Mouse (Mus musculus) stomach, postnatal 0 days (tissue): ENCODE measurements around the gene Smg1.

Experiments
- CTCF ChIP-seq: IDR thresholded peaks from 2 replicates; pipeline ENCODE4 v1.5.1; 2016; ENCODE audit warnings: antibody characterized with exemption, low read depth, mild to moderate bottlenecking, moderate library complexity
- EP300 ChIP-seq: optimal IDR thresholded peaks from 2 replicates; pipeline ENCODE3; 2016; ENCODE audit warnings: antibody characterized with exemption

- TF ChIP-seq CTCF: no peak
- TF ChIP-seq EP300: no peak
These were observed 37.1 kb downstream of the Smg1 start for GRCm38 (mm10) chr7:118206396-118206795.
